Mouse (Mus musculus) heart, embryonic 13.5 days (tissue): ENCODE data around the gene Gsn. TPM values are rescaled to one million over a fixed set of nuclear protein-coding genes. Genes with fewer than 3 reads are reported as not detected.
A peak's percentile ranks its signal among the peaks of the same experiment; 100 is the strongest.

Experiments used
- ATAC-seq: fragments of 200-750 bp; cut with Nextera tagmentation; 2 replicates; pipeline ENCODE4 v1.8.0; 2017; ENCODE audit warnings: moderate TSS enrichment; ENCODE audit not compliant: insufficient number of reproducible peaks, low FRiP score, low TSS enrichment; ENCODE audit errors: extremely low read depth
- H3K27ac ChIP-seq: fragments of 300-500 bp; sonication (generic); replicated peaks from 2 replicates; pipeline ENCODE4 v1.5.1; 2015; ENCODE audit warnings: moderate library complexity, mild to moderate bottlenecking, inconsistent platforms
- H3K27me3 ChIP-seq: fragments of 300-500 bp; sonication (generic); replicated peaks from 2 replicates; pipeline ENCODE4 v1.6.1; 2015; ENCODE audit warnings: mild to moderate bottlenecking, inconsistent platforms
- H3K36me3 ChIP-seq: fragments of 300-500 bp; sonication (generic); 2 replicates; pipeline ENCODE4 v1.6.1; 2015; ENCODE audit warnings: mild to moderate bottlenecking, inconsistent platforms
- H3K4me1 ChIP-seq: fragments of 300-500 bp; sonication (generic); 2 replicates; pipeline ENCODE4 v1.6.1; 2015; ENCODE audit warnings: inconsistent platforms
- H3K4me2 ChIP-seq: fragments of 300-500 bp; sonication (generic); 2 replicates; pipeline ENCODE4 v1.6.1; 2015; ENCODE audit warnings: inconsistent platforms, mild to moderate bottlenecking, moderate library complexity
- H3K4me3 ChIP-seq: fragments of 300-500 bp; sonication (generic); 2 replicates; pipeline ENCODE4 v1.5.1; 2015; ENCODE audit warnings: moderate library complexity, mild to moderate bottlenecking, inconsistent platforms
- H3K9ac ChIP-seq: fragments of 300-500 bp; sonication (generic); 2 replicates; pipeline ENCODE4 v1.6.1; 2015; ENCODE audit warnings: inconsistent platforms, mild to moderate bottlenecking, moderate library complexity
- H3K9me3 ChIP-seq: fragments of 300-500 bp; sonication (generic); 2 replicates; pipeline ENCODE4 v1.6.1; 2016; ENCODE audit warnings: inconsistent platforms
- WGBS: fragments of 180-500 bp; shearing (Covaris S2); methylation state at CpG from one replicate; pipeline ENCODE4 v1.1.7; 2015; ENCODE audit warnings: mixed read lengths; 5-methylcytosine and 5-hydroxymethylcytosine counted together
- polyA plus RNA-seq: library from polyadenylated mRNA; unstranded; fragments of >200 nt; fragmentation: Nextera tagmentation; extraction: Ambion mirVana; gene quantifications from 2 replicates; pipeline ENCODE4 v1.2.1, GENCODE M21; 2015

Gene Gsn
- polyA plus RNA-seq, result 205 and 215 TPM in 2 replicates

- H3K9ac ChIP-seq, result peak within 1 kb of the TSS; percentile 92
- H3K27ac ChIP-seq, result peak within 1 kb of the TSS; percentile 93
- peaks cover 48% of the 10 kb centered on the region for H3K4me1 ChIP-seq
- H3K27me3 ChIP-seq, result peaks cover 5% of the 10 kb centered on the region
- 4% methylated on average over 54 of the region's 54 CpGs for WGBS
- H3K4me3 ChIP-seq, result peak within 1 kb of the TSS; percentile 82
- H3K36me3 ChIP-seq, result no peaks in the 10 kb centered on the region
- H3K4me2 ChIP-seq, result peak within 1 kb of the TSS; percentile 82
- ATAC-seq, result peak; percentile 69
- H3K9me3 ChIP-seq, result no peaks in the 10 kb centered on the region
Observed at GRCm38 (mm10) chr2:35255885-35256833, at the start of gene Gsn. Gene Gsn (plus strand): TSS chr2:35256380.

- Histone ChIP-seq H3K4me1 (peaks cover 11% of the 10 kb centered on the region; the same call in 1 of the 2 replicates), H3K9ac (no peak overlapping the region), H3K27ac (no peak overlapping the region), H3K27me3 (0 out of 2 replicates have a peak, but pooled peaks cover 3% of the 10 kb centered on the region), H3K4me2 (no peak overlapping the region), H3K9me3 (no peaks in the 10 kb centered on the region), H3K36me3 (no peaks in the 10 kb centered on the region), H3K4me3 (no peak overlapping the region)
- no peak for ATAC-seq
- 72% methylated on average over 3 of the region's 3 CpGs for WGBS
Observed at GRCm38 (mm10) chr2:35206761-35207160, 49.4 kb upstream of the Gsn start.

DNA sequence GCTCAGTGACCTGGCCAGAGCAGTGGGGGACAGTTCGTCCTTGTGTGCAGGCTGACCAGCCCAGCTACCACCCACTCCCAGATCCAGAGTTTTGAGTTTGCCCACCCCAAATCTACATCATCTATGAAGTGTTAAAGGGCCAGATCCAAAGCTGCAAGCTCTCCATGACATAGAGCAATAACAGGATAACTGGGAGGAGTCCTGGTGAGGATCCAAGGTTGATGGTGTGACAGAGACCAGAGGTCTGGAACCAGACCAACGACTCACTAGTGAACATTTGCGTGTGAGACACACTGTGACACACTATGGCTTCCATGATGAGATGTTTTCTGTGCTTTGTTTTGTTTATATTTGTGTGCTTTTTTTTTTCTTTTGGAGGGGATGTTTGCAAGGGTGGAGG is 48.1 kb upstream of the Gsn start:
- H3K4me1 ChIP-seq, result peaks cover 11% of the 10 kb centered on the region; the same call in 1 of the 2 replicates
- WGBS, result 76% methylated on average over 3 of the region's 3 CpGs
- ATAC-seq, result no peak
- no peaks in the 10 kb centered on the region for H3K9me3 ChIP-seq
- H3K27ac ChIP-seq, result no peak overlapping the region
- H3K4me2 ChIP-seq, result no peak overlapping the region
- 0 out of 2 replicates have a peak, but pooled peaks cover 3% of the 10 kb centered on the region for H3K27me3 ChIP-seq
- H3K9ac ChIP-seq, result no peak overlapping the region
- H3K4me3 ChIP-seq, result no peak overlapping the region
- H3K36me3 ChIP-seq, result no peaks in the 10 kb centered on the region

DNA sequence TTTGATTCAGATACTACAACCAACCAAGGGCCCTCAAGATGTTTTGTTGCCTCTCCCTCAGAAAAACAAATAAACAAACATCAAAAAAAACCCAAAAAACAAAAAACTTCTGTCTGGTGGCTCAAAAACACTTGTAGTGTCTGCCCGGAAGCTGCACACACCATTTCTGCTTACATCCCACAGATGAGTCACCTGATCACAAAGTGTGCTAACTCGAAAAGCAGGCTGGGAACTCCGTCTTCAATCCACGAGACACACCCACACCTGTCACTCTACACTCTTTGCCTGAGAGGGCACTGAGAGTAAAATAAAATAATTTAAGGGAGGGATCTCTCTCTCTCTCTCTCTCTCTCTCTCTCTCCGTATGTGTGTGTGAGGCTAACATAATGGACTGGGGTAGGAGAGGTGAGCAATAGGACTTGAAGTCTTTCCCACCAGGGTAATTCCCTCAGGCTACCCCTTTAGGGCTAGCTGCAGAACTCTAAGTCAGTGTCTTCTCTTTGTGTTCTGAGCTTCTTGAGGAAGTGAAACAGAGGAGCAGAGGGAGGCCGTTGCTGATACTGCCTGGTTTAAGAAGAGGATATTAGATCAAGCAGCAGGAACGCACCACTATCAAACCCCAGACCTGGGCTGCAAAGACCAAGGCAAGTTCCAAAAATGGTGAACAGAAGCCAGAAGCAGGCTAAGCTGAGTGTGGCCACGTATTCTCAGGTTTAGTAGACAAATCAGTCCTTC is 47.1 kb upstream of the Gsn start:
- H3K36me3 ChIP-seq, result no peaks in the 10 kb centered on the region
- no peak overlapping the region for H3K27ac ChIP-seq
- H3K27me3 ChIP-seq, result 0 out of 2 replicates have a peak, but pooled peaks cover 7% of the 10 kb centered on the region
- no peak overlapping the region for H3K4me2 ChIP-seq
- no peak for ATAC-seq
- WGBS, result 65% methylated on average over 8 of the region's 8 CpGs
- H3K9ac ChIP-seq, result no peak overlapping the region
- H3K9me3 ChIP-seq, result no peaks in the 10 kb centered on the region
- H3K4me3 ChIP-seq, result no peak overlapping the region
- H3K4me1 ChIP-seq, result peaks cover 11% of the 10 kb centered on the region; the same call in 1 of the 2 replicates

- H3K36me3 ChIP-seq, result no peaks in the 10 kb centered on the region
- H3K27me3 ChIP-seq, result 0 out of 2 replicates have a peak, but pooled peaks cover 7% of the 10 kb centered on the region
- no peak overlapping the region for H3K9ac ChIP-seq
- peaks cover 13% of the 10 kb centered on the region; the same call in 1 of the 2 replicates for H3K4me1 ChIP-seq
- H3K4me2 ChIP-seq, result no peak overlapping the region
- no peak overlapping the region for H3K27ac ChIP-seq
- H3K4me3 ChIP-seq, result no peak overlapping the region
- no peak for ATAC-seq
- 70% methylated on average over 3 of the region's 3 CpGs for WGBS
- H3K9me3 ChIP-seq, result no peaks in the 10 kb centered on the region
Observed at GRCm38 (mm10) chr2:35211681-35212080, 44.5 kb upstream of the Gsn start.

GRCm38 (mm10) chr2:35213345-35213910 is 42.8 kb upstream of the Gsn start:
- Histone ChIP-seq H3K9ac (no peak overlapping the region), H3K4me3 (no peak overlapping the region), H3K27me3 (0 out of 2 replicates have a peak, but pooled peaks cover 7% of the 10 kb centered on the region), H3K4me1 (peaks cover 6% of the 10 kb centered on the region; the same call in 1 of the 2 replicates), H3K9me3 (no peaks in the 10 kb centered on the region; the same call in 1 of the 2 replicates), H3K36me3 (no peaks in the 10 kb centered on the region), H3K4me2 (no peak overlapping the region), H3K27ac (no peak overlapping the region)
- no peak for ATAC-seq
- 49% methylated on average over 12 of the region's 12 CpGs for WGBS

DNA sequence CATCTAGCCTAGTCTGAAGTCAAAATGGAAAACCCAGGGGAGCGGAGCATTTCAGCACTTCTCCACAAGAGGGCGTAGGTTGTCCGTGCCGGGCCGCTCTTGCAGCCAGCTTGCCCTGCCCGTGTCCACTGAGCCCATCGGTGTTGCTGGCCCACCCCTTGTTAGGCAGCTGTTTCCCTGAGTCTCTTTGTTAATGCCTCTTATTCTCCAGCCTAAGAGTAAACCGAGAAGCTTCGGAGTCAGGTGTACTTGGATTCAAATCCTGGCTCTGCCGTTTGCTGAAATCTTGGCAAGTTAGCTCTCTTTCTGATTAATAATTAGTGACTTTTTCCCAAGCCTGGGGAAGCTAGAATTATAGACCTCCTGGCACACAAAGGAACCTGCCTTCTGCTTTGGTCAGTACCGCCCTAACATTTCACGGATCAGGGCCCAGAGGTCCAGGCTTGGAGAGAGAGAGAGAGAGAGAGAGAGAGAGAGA is 41.3 kb upstream of the Gsn start:
- H3K27me3 ChIP-seq, result 0 out of 2 replicates have a peak, but pooled peaks cover 7% of the 10 kb centered on the region
- no peak for ATAC-seq
- no peaks in the 10 kb centered on the region for H3K36me3 ChIP-seq
- H3K4me3 ChIP-seq, result no peak overlapping the region
- H3K9ac ChIP-seq, result no peak overlapping the region
- no peak overlapping the region for H3K27ac ChIP-seq
- H3K9me3 ChIP-seq, result no peaks in the 10 kb centered on the region; the same call in 1 of the 2 replicates
- WGBS, result 11% methylated on average over 12 of the region's 12 CpGs
- H3K4me2 ChIP-seq, result peak overlapping the region; percentile 49
- H3K4me1 ChIP-seq, result peaks cover 6% of the 10 kb centered on the region; the same call in 1 of the 2 replicates

- Histone ChIP-seq H3K9me3 (no peaks in the 10 kb centered on the region; the same call in 1 of the 2 replicates), H3K27me3 (0 out of 2 replicates have a peak, but pooled peaks cover 5% of the 10 kb centered on the region), H3K9ac (no peak overlapping the region), H3K36me3 (no peaks in the 10 kb centered on the region), H3K4me1 (peaks cover 6% of the 10 kb centered on the region; the same call in 1 of the 2 replicates), H3K27ac (no peak overlapping the region), H3K4me3 (no peak overlapping the region), H3K4me2 (peak overlapping the region; percentile 49; the same call in 1 of the 2 replicates)
- ATAC-seq, result no peak
- 72% methylated on average over 14 of the region's 14 CpGs for WGBS
Observed at GRCm38 (mm10) chr2:35215363-35215762, 40.8 kb upstream of the Gsn start.

DNA sequence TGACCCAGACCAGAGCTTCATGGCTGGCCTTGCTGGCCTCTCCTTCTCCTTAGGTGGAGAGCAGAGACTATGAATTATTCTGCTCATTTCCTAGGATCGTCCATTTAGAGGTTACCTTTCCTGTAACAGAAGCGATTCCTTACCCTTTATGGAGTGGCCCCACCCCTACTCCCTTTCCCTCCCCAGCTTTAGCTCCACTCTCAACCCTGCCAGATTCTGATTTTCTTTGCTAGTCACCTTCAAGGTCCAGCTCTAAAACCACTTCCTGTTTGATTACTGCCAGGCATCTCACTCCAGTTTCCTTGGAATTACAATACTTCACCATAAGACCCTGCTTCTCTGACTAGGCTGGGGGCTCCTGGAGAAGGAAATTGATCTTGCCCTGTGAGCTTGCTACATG is 39.5 kb upstream of the Gsn start:
- Histone ChIP-seq H3K27me3 (0 out of 2 replicates have a peak, but pooled peaks cover 4% of the 10 kb centered on the region), H3K4me1 (peaks cover 6% of the 10 kb centered on the region; the same call in 1 of the 2 replicates), H3K4me3 (no peak overlapping the region), H3K27ac (no peak overlapping the region), H3K9me3 (no peaks in the 10 kb centered on the region; the same call in 1 of the 2 replicates), H3K36me3 (no peaks in the 10 kb centered on the region), H3K4me2 (no peak overlapping the region), H3K9ac (no peak overlapping the region)
- ATAC-seq, result no peak
- WGBS, result 89% methylated on average over 2 of the region's 2 CpGs

- Histone ChIP-seq H3K27ac (no peak overlapping the region), H3K4me1 (peaks cover 6% of the 10 kb centered on the region; the same call in 1 of the 2 replicates), H3K9ac (no peak overlapping the region), H3K9me3 (no peaks in the 10 kb centered on the region; the same call in 1 of the 2 replicates), H3K4me2 (no peak overlapping the region), H3K36me3 (no peaks in the 10 kb centered on the region), H3K4me3 (no peak overlapping the region), H3K27me3 (0 out of 2 replicates have a peak, but pooled peaks cover 3% of the 10 kb centered on the region)
- WGBS, result 95% methylated on average over 3 of the region's 3 CpGs
- no peak for ATAC-seq
Observed at GRCm38 (mm10) chr2:35218736-35219135, 37.4 kb upstream of the Gsn start.
